In genomic region chr11:11657634-11658033, GRCm38 (mm10) we compare ENCODE assay signal across 23 mouse cellular contexts. TPM values are rescaled to one million over a fixed set of nuclear protein-coding genes. Genes with fewer than 3 reads are reported as not detected.
DNase-seq lines count a peak whose midpoint lies in the region; ATAC-seq and TF ChIP-seq lines count a peak whose summit lies in the region.
"Had no signal": no experiment of that assay in that cellular context is flagged by ENCODE, and none has a peak within 500 bp of the region (broad histone marks: within the 10 kb centered on the region; RNA-seq: fewer than 3 reads in every experiment).

No protein-coding gene starts in this region.

- TF ChIP-seq CTCF in bone marrow, adult 2 months (IDR thresholded peaks at IDR 0.05; ENCODE audit: control insufficient read depth, insufficient read depth, low read length): no peak
- TF ChIP-seq CTCF in forebrain, postnatal 0 days (IDR thresholded peaks at IDR 0.05; ENCODE audit: low read depth): no peak

- no peak overlapping the region for H3K4me3 ChIP-seq in hindbrain, embryonic 11.5 days (ENCODE audit: low read depth, low read length)
- no peak overlapping the region for H3K4me3 ChIP-seq in hindbrain, embryonic 10.5 days
- H3K4me3 ChIP-seq in bone marrow, adult 2 months (replicated peaks; ENCODE audit: control insufficient read depth, low read depth, low read length): no peak overlapping the region
- H3K4me3 ChIP-seq in liver, embryonic 15.5 days (replicated peaks): no peak overlapping the region
- no peak overlapping the region for H3K4me3 ChIP-seq in myocyte
- H3K4me3 ChIP-seq in forebrain, postnatal 0 days (ENCODE audit: low read depth, low read length): no peak overlapping the region
- H3K4me3 ChIP-seq: embryonic facial prominence, embryonic 15.5 days; forebrain, embryonic 12.5 days; hindbrain, embryonic 13.5 days; limb, embryonic 15.5 days; midbrain, embryonic 13.5 days had no signal

- no peak overlapping the region for H3K4me2 ChIP-seq in hindbrain, embryonic 11.5 days (replicated peaks; ENCODE audit: low read depth, low read length)
- peak overlapping the region; percentile 30; the same call in 1 of the 2 replicates for H3K4me2 ChIP-seq in liver, embryonic 15.5 days
- peak overlapping the region; percentile 8 for H3K4me2 ChIP-seq in myocyte (ENCODE audit: low read depth)
- H3K4me2 ChIP-seq in forebrain, postnatal 0 days (ENCODE audit: low read depth): no peak overlapping the region
- H3K4me2 ChIP-seq: embryonic facial prominence, embryonic 15.5 days; forebrain, embryonic 12.5 days; hindbrain, embryonic 13.5 days; limb, embryonic 15.5 days; midbrain, embryonic 13.5 days had no signal

- no peaks in the 10 kb centered on the region for H3K36me3 ChIP-seq in hindbrain, embryonic 11.5 days (ENCODE audit: control insufficient read depth, insufficient read depth, low read length)
- H3K36me3 ChIP-seq in hindbrain, embryonic 10.5 days: no peaks in the 10 kb centered on the region
- no peaks in the 10 kb centered on the region for H3K36me3 ChIP-seq in liver, embryonic 15.5 days (replicated peaks)
- no peaks in the 10 kb centered on the region for H3K36me3 ChIP-seq in myocyte (ENCODE audit: control insufficient read depth, insufficient read depth)
- H3K36me3 ChIP-seq in forebrain, postnatal 0 days (ENCODE audit: insufficient read depth): no peaks in the 10 kb centered on the region
- H3K36me3 ChIP-seq: embryonic facial prominence, embryonic 15.5 days; forebrain, embryonic 12.5 days; hindbrain, embryonic 13.5 days; limb, embryonic 15.5 days; midbrain, embryonic 13.5 days had no signal

- H3K9ac ChIP-seq in hindbrain, embryonic 11.5 days (ENCODE audit: low read depth, low read length): no peak overlapping the region
- H3K9ac ChIP-seq in liver, embryonic 15.5 days: no peak overlapping the region
- H3K9ac ChIP-seq in forebrain, postnatal 0 days: no peak overlapping the region
- H3K9ac ChIP-seq: embryonic facial prominence, embryonic 15.5 days; forebrain, embryonic 12.5 days; hindbrain, embryonic 13.5 days; limb, embryonic 15.5 days; midbrain, embryonic 13.5 days had no signal

- 92% methylated on average over 4 of the region's 4 CpGs for WGBS in hindbrain, embryonic 11.5 days
- WGBS in hindbrain, embryonic 10.5 days: 92% methylated on average over 4 of the region's 4 CpGs
- WGBS in bone marrow, adult 2 months: 46% methylated on average over 4 of the region's 4 CpGs
- 42% methylated on average over 4 of the region's 4 CpGs for WGBS in liver, embryonic 15.5 days (ENCODE audit: insufficient replicate concordance)
- 92% methylated on average over 4 of the region's 4 CpGs for WGBS in forebrain, postnatal 0 days

- H3ac ChIP-seq in myocyte (ENCODE audit: control insufficient read depth, insufficient read length): no peak overlapping the region

- TF ChIP-seq POLR2A in bone marrow, adult 2 months (IDR thresholded peaks at IDR 0.05; ENCODE audit: borderline replicate concordance, control insufficient read depth, low read depth, low read length): no peak
- no peak for TF ChIP-seq POLR2A in myocyte (IDR thresholded peaks at IDR 0.05; ENCODE audit: insufficient read length, low read depth)

- no peak for DNase-seq in hindbrain, embryonic 11.5 days (ENCODE audit: low spot score)
- no peak for DNase-seq in hindbrain, embryonic 10.5 days (ENCODE audit: low spot score)
- DNase-seq in adrenal gland, adult 18-20 months (ENCODE audit: low spot score in 2 of 2): no peak
- no peak for DNase-seq in forebrain, postnatal 0 days
- DNase-seq in frontal cortex, postnatal 14 days (ENCODE audit: low spot score in 2 of 2): no peak
- DNase-seq: cerebellum, adult 9-10 months had no signal

- 0 out of 2 replicates have a peak, but pooled peaks have one; percentile 27 for ATAC-seq in hindbrain, embryonic 11.5 days (ENCODE audit: low FRiP score)
- ATAC-seq in liver, embryonic 15.5 days (ENCODE audit: insufficient read depth): peak; percentile 20; the same call in 1 of the 2 replicates
- ATAC-seq in forebrain, postnatal 0 days: no peak
- ATAC-seq: midbrain, embryonic 13.5 days had no signal

- H3K27ac ChIP-seq in hindbrain, embryonic 11.5 days (ENCODE audit: low read depth, low read length): no peak overlapping the region
- no peak overlapping the region for H3K27ac ChIP-seq in hindbrain, embryonic 10.5 days
- peak overlapping the region; percentile 54 for H3K27ac ChIP-seq in bone marrow, adult 2 months (ENCODE audit: control insufficient read depth, insufficient read depth, low read depth, low read length, poor library complexity)
- peak overlapping the region; percentile 60 for H3K27ac ChIP-seq in liver, embryonic 15.5 days (replicated peaks)
- H3K27ac ChIP-seq in forebrain, postnatal 0 days (ENCODE audit: low read depth, low read length): no peak overlapping the region
- H3K27ac ChIP-seq: embryonic facial prominence, embryonic 15.5 days; forebrain, embryonic 12.5 days; hindbrain, embryonic 13.5 days; limb, embryonic 15.5 days; midbrain, embryonic 13.5 days had no signal

- H3K9me3 ChIP-seq in hindbrain, embryonic 11.5 days (ENCODE audit: control insufficient read depth, low read length): no peaks in the 10 kb centered on the region
- no peaks in the 10 kb centered on the region for H3K9me3 ChIP-seq in hindbrain, embryonic 10.5 days
- no peaks in the 10 kb centered on the region for H3K9me3 ChIP-seq in liver, embryonic 15.5 days (replicated peaks)
- no peaks in the 10 kb centered on the region for H3K9me3 ChIP-seq in forebrain, postnatal 0 days (ENCODE audit: low read length)
- H3K9me3 ChIP-seq: embryonic facial prominence, embryonic 15.5 days; forebrain, embryonic 12.5 days; hindbrain, embryonic 13.5 days; limb, embryonic 15.5 days; midbrain, embryonic 13.5 days had no signal

- no peaks in the 10 kb centered on the region for H3K79me2 ChIP-seq in myocyte (ENCODE audit: control insufficient read depth, insufficient read depth)

- no peaks in the 10 kb centered on the region for H3K4me1 ChIP-seq in hindbrain, embryonic 11.5 days (replicated peaks; ENCODE audit: control insufficient read depth, insufficient read depth, low read length)
- no peaks in the 10 kb centered on the region for H3K4me1 ChIP-seq in hindbrain, embryonic 10.5 days (replicated peaks)
- peaks cover 9% of the 10 kb centered on the region for H3K4me1 ChIP-seq in bone marrow, adult 2 months (ENCODE audit: control insufficient read depth, insufficient read depth, low read length)
- peaks cover 25% of the 10 kb centered on the region for H3K4me1 ChIP-seq in liver, embryonic 15.5 days (replicated peaks)
- H3K4me1 ChIP-seq in forebrain, postnatal 0 days (ENCODE audit: insufficient read depth): no peaks in the 10 kb centered on the region
- H3K4me1 ChIP-seq: embryonic facial prominence, embryonic 15.5 days; forebrain, embryonic 12.5 days; limb, embryonic 15.5 days; midbrain, embryonic 13.5 days had no signal

- H3K27me3 ChIP-seq in hindbrain, embryonic 11.5 days (ENCODE audit: control insufficient read depth, insufficient read depth, low read length): no peaks in the 10 kb centered on the region
- H3K27me3 ChIP-seq in hindbrain, embryonic 10.5 days (ENCODE audit: insufficient read depth, poor library complexity, severe bottlenecking): no peaks in the 10 kb centered on the region
- H3K27me3 ChIP-seq in liver, embryonic 15.5 days: no peaks in the 10 kb centered on the region
- H3K27me3 ChIP-seq in myocyte (ENCODE audit: control insufficient read depth, insufficient read depth, insufficient read length): no peaks in the 10 kb centered on the region
- H3K27me3 ChIP-seq in forebrain, postnatal 0 days (ENCODE audit: insufficient read depth, low read length): no peaks in the 10 kb centered on the region
- H3K27me3 ChIP-seq: embryonic facial prominence, embryonic 15.5 days; forebrain, embryonic 12.5 days; hindbrain, embryonic 13.5 days; limb, embryonic 15.5 days; midbrain, embryonic 13.5 days had no signal

TF ChIP-seq in myocyte, 11 proteins besides CTCF, POLR2A, EP300 and RAD21:
- TF ChIP-seq MYOD1 (IDR thresholded peaks at IDR 0.05; ENCODE audit: control insufficient read depth in 1 of 3, insufficient read length in 2 of 3, low read depth in 2 of 3): peak in 2 of 3 experiments; percentile 92 to 94
- no peak for TF ChIP-seq CEBPB (IDR thresholded peaks at IDR 0.05; ENCODE audit: insufficient read depth, poor library complexity, severe bottlenecking)
- TF ChIP-seq USF1 (IDR thresholded peaks at IDR 0.05; ENCODE audit: low read depth): no peak
- no peak for TF ChIP-seq TCF12 (IDR thresholded peaks at IDR 0.05; ENCODE audit: insufficient read depth, poor library complexity, severe bottlenecking)
- no peak for TF ChIP-seq SRF (IDR thresholded peaks at IDR 0.05; ENCODE audit: control insufficient read depth, insufficient read length, low read depth)
- no peak for TF ChIP-seq REST (IDR thresholded peaks at IDR 0.05; ENCODE audit: insufficient read depth, insufficient read length)
- TF ChIP-seq E2F4 (IDR thresholded peaks at IDR 0.05; ENCODE audit: insufficient read depth): no peak
- peak in 2 of 3 experiments; percentile 48 to 81 for TF ChIP-seq MYOG (IDR thresholded peaks at IDR 0.05; ENCODE audit: control insufficient read depth in 1 of 3, insufficient read depth in 1 of 3, insufficient read length in 2 of 3, low read depth in 2 of 3)
TF ChIP-seq in myocyte: peak in this region for 2.

RNA-seq across cellular contexts. Expression of gene Ikzf1, which starts 27.2 kb away (rescaled TPM):
- polyA plus RNA-seq in hindbrain, embryonic 11.5 days (2014; fragmentation: Nextera tagmentation; extraction: Ambion mirVana): 2.3 and 3.5 TPM in 2 replicates
- polyA plus RNA-seq in hindbrain, embryonic 10.5 days (2016; fragmentation: Nextera tagmentation; extraction: Ambion mirVana): 2.0 and 3.6 TPM in 2 replicates
- 32.8 and 38.1 TPM in 2 replicates for polyA plus RNA-seq in bone marrow, adult 2 months (2011; ENCODE audit: insufficient read depth, insufficient read length, low replicate concordance, missing spikeins)
- polyA plus RNA-seq in liver, embryonic 15.5 days (2015; fragmentation: Nextera tagmentation; extraction: Ambion mirVana): 33.7 and 35.9 TPM in 2 replicates
- polyA plus RNA-seq in myocyte (2012; fragmentation: generic; extraction: Trizol): 0.19 TPM
- total RNA-seq in adrenal gland, adult 18-20 months (2021): 1 to 10 TPM; 2.6 to 3.9 TPM
- 4.9 and 6.9 TPM in 2 replicates for total RNA-seq in forebrain, postnatal 0 days (2014; rRNA removed)
- 1.8 TPM in 2 replicates for polyA plus RNA-seq in forebrain, postnatal 0 days (2015; fragmentation: Nextera tagmentation; extraction: Ambion mirVana)

RNA-seq across cellular contexts. Expression of gene 4930512M02Rik, which starts 30.0 kb away (rescaled TPM):
- not detected in 2 replicates for polyA plus RNA-seq in hindbrain, embryonic 11.5 days (2014; fragmentation: Nextera tagmentation; extraction: Ambion mirVana)
- polyA plus RNA-seq in hindbrain, embryonic 10.5 days (2016; fragmentation: Nextera tagmentation; extraction: Ambion mirVana): not detected in 2 replicates
- not detected in 2 replicates for polyA plus RNA-seq in bone marrow, adult 2 months (2011; ENCODE audit: insufficient read depth, insufficient read length, low replicate concordance, missing spikeins)
- not detected in 2 replicates for polyA plus RNA-seq in liver, embryonic 15.5 days (2015; fragmentation: Nextera tagmentation; extraction: Ambion mirVana)
- not detected for polyA plus RNA-seq in myocyte (2012; fragmentation: generic; extraction: Trizol)
- total RNA-seq in adrenal gland, adult 18-20 months (2021): not detected
- total RNA-seq in forebrain, postnatal 0 days (2014; rRNA removed): not detected in 2 replicates
- polyA plus RNA-seq in forebrain, postnatal 0 days (2015; fragmentation: Nextera tagmentation; extraction: Ambion mirVana): not detected in 2 replicates
- total RNA-seq: adrenal gland, postnatal 36 days; gastrocnemius, adult 8-10 months; heart, adult 18-20 months; layer of hippocampus, postnatal 25 days; left cerebral cortex, postnatal 25 days; neutrophil, adult 5-6 weeks had no signal
- polyA plus RNA-seq: embryonic facial prominence, embryonic 15.5 days; forebrain, embryonic 12.5 days; heart, embryonic 14.5 days; hindbrain, embryonic 13.5 days; intestine, embryonic 14.5 days; kidney, embryonic 16.5 days; limb, embryonic 15.5 days; midbrain, embryonic 13.5 days had no signal

Comparison
In these comparisons a context has a peak if more than half of its experiments do, and no peak if none do; other contexts are left out.
1. H3K27ac ChIP-seq: peak in bone marrow, adult 2 months (single experiment) and liver, embryonic 15.5 days (single experiment); none in hindbrain, embryonic 11.5 days (single experiment), hindbrain, embryonic 10.5 days (single experiment) and forebrain, postnatal 0 days (single experiment).
2. H3K4me2 ChIP-seq: peak in liver, embryonic 15.5 days (single experiment) and myocyte (single experiment); none in hindbrain, embryonic 11.5 days (single experiment) and forebrain, postnatal 0 days (single experiment).